Mouse (Mus musculus) layer of hippocampus, adult 8-10 months (tissue): ENCODE results near the gene Cdc42se2. TPM values are rescaled to one million over a fixed set of nuclear protein-coding genes. Genes with fewer than 3 reads are reported as not detected.

Experiments used
- DNase-seq, 2 experiments: peaks; one replicate each; pipeline ENCODE4 v3.0.0; 2022; ENCODE audit warnings: low spot score in 2 of 2
- total RNA-seq, 4 experiments: library from RNA; stranded (reverse); gene quantifications; 2 replicates each; pipeline ENCODE4 v1.2.4; 2022

The Cdc42se2 gene
- total RNA-seq: 100 to 1,000 TPM; 125 to 130 (median 128) TPM

DNA sequence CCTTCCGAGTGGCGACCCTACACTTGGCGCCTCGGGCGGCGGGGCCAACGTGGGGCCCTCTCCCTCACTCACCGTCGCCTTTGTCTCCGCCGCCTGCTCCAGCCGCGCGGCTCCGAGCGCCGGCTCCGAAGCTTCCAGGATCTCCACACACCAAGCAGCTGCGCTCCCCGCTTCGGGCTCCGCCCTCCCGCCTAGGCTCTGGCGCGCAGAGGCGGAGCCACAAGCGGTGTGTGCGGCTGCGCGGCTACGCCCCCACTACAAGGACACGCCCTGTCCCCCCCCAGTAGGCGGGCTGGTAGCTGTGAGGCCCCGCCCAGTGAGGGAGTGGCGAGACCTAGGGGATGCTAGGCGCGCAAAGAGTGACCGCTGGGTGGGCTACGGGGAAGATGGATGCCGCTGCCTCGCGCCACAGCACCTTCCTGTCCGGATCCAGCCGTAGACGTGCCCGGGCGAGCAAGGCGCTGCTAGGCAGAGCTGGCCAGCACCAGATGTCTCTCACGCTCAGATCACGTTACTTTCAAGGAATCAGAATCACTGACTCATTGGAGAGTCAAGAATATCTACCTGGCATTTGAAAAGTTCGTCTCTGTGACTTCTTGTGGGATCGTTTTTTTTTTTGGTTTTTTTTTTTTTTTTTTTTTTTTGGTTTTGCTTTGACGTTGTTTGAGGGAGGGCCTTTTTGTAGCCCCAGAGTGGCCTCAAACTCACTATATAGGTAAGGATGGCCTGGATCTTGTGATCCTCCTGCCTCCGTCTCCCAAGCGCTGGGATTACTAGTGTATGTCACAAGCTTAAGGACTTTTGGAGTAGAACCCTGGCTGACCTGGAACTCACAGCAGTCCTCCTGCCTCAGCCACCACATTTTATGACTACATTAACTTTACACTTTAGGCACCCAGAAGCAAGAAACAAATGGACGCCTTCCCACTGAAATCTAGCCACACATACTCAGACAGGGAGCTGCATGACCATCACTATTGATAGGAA is at the start of gene Cdc42se2:
TSS of gene Cdc42se2 (minus strand) at position 188 of the 987 bp plus-strand sequence.
- DNase-seq: peak; percentile 94 to 95

DNA sequence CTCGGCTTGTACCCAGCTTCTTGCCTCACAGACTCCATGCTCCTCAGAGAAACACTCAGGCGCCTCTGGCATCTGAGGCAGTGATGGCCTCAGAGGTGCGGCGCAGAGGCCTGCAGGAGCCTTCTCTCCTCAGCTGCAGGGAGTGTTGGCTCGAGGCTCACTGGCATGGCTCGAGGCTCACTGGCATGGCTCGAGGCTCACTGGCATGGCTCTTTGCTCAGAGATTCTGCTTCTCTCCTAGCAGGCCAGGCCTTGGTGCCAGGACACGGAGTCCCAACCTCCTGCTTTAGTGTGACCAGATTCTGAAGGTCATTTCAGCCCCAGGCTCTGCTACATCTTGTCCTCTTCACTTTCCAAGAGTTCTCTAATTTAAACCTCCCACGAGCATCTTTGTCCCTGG is 48.6 kb upstream of the Cdc42se2 start:
- no peak for DNase-seq

DNA sequence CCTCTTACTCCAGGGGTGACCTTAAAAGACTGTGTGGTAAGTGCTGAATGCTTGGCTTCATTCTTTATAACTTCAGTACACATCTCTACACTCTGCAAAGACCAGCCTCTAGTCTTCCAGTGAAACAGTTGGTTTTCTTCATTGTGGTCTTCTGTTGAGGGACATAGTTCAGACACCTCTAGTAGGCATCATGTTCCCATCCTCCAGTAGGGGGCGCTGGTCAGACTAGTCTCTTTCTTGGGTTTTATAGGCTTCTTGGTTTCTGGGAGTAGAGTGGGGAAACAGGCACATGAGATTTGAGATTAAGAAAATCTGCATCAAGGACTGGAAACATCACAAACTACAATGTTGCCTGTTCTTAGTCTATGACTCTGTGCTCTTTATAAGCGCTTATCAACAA is 47.1 kb upstream of the Cdc42se2 start:
- DNase-seq: no peak

DNA sequence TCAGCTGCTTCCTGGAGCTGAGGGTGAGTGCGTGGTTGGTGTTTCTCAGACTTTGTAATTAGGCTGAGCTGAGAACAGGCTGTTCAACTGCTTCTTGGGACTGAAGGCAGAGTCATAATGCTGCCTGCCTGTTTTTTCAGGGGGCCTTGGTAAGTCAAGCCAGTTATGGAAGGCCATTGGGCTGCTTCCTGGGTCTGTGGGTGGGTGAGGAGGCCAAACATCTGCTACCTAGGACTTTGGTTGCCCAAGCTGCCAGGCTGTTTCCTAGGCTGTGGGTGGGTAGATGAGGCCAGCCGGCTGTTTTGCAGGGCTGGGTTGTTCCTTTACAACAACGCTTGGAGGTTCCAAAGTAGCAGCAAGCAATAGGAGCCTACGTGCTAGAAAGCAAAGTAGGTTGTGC is 46.4 kb upstream of the Cdc42se2 start:
- peak; percentile 82 to 89 for DNase-seq

DNA sequence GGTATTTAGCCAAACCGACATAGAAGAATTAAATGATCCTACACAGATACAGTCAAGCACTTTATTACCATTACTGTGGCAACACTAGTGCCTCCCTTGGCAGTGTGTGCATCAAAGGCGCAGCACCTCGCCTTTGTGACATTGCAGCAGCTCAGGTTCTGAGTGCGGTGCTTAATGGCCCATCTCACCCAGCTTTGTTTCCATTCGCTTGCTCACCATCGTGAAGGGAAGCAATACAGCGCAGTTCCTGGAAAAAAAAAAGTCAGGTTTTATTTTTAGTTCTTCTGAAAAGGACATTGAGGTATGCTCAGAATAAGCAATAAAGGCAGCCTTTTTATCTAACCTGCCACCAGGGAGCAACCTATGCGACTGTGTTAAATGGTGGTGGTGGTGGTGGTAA is 39.3 kb upstream of the Cdc42se2 start:
- no peak for DNase-seq

DNA sequence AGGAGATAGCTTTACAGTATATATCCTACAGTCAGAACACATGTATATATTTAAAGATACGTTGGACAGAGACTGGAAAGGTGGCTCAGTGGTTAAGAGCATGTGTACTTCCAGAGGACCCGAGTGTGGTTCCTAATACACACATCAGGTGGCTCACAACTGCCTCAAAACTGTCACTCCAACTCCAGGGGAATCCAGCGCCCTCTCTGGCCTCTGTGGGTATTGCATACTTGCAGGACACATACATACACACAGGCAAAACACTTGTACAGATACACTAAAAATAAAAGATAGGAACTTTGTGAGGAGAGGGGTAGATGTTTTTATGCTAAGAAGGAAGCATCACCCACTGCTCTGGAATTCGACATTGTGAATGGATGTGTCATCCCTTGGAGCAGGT is 38.3 kb upstream of the Cdc42se2 start:
- DNase-seq: no peak

DNA sequence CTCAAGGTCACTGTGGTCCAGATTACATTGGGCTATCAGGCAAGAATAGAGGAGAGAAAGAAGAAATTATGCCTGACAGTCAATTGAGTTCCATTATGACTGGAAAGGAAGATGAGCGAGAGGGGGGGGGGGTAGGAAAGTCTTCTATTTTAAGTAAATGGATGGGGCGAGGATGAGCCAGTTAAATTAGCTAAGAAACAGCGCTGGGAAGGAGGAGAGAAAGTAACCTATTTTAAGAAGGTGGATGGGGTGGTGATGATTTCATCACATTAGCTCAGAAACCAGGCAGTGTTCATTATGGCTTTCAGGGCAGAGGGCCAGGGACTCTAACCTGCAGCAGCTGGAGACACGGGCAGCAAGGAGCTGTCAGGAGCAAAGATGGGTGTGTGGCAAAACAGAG is 36.0 kb upstream of the Cdc42se2 start:
- DNase-seq: no peak

DNA sequence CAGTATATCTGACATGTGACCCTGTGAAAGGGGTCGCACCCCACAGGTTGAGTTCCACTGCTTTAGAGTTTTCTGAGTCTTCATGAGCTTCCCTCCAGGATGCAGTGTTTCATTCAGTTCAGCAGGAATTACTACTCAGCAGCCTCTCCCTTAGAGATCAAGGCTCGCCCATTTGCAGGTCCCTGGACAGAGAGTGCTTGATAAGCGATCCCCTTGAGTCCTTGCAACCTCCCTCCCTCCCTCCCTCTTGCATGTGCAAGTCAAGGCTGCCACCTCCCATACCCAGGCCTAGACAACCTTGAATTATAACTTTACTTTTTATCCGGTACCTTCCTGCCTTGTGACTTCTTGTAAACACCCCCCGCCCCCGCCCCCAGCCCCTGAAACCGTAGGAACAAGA is 32.0 kb upstream of the Cdc42se2 start:
- no peak for DNase-seq

DNA sequence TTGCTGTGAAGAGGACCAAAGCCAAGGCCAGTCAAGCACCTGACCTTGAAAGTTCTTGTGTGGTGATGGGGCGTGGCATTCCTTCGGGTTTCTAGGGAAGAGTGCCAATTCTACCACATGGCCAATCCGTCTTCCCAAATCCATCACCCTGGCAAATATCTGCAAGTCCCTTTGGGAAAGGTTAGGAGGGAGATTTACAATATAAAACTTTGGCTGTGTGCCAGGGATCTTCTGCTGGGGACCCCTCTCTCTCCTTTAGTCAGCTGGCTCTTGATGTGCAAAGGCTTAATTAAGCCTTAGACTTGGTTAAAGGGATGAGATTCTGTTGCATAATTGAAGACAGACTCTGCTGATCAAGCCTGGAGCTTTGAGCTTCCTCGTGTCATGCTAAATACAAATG is 30.0 kb upstream of the Cdc42se2 start:
- no peak for DNase-seq

DNA sequence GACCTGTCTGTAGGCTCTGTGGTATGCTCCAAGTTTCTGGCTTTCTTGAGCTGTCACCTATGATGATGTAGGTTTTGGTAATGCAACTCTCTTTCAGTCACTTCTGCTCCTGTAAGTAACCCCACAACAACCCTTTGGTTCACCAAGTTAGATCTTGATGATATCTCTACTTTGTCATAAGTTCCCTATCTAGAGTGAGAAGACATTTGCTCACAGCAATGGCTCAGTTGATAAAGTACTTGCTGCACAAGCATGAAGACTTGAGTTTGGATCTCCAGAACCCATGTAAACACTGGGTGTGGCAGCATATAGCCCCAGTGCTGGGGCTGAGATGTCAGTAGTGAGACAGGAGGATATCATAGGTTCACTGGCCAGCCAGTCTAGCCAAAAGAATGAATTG is 28.2 kb upstream of the Cdc42se2 start:
- no peak for DNase-seq

DNA sequence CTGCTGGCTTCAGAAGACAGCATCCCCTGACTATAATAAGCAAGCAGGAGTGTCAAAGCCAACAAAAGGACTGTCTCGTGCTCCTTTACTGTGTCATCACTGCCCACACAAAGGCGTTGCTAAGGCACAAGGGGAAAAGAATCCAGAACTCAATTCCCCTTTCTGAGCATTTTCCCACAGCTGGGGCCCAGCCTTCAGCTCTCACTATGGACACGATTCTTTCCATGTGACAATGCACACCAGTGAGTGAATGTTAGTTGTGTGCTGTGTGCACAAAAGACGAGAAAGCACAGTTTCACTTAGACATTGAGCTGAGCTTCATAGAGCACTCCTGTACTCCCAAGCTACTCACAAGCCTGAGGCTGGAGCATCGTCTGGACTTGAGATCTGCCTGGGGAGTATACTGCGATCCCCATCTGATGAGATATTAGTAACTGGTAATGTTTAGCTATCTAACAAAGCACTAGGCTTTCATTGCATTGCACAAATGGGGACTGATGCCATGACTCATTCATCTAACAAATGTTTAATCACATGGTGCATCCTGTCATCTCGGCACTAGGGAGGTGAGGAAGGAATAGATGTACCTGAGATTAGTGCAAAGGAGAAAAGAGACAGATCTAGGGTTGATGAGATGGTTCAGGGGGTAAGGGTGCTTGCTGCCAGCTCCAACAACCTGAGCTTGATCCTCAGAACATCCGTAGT is 25.5 kb upstream of the Cdc42se2 start:
- peak; percentile 26 to 35 for DNase-seq

DNA sequence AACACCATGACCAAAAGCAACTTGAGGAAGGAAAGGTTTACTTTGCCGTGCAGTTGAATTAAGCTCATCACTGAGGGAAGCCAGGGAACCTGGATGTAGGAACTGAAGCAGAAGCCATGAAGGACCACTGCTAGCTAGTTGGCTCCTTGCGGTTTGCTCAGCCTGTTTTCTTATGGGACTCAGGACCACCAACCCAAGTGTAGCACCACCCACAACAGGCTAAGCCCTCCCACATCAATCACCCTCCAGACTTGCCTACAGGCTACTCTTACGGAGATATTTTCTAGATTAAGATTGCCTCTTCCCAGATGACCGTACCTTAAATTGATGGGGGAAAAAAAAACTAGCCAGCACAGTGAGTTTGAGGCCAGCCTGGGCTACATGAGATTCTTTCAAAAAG is 24.8 kb upstream of the Cdc42se2 start:
- no peak for DNase-seq

DNA sequence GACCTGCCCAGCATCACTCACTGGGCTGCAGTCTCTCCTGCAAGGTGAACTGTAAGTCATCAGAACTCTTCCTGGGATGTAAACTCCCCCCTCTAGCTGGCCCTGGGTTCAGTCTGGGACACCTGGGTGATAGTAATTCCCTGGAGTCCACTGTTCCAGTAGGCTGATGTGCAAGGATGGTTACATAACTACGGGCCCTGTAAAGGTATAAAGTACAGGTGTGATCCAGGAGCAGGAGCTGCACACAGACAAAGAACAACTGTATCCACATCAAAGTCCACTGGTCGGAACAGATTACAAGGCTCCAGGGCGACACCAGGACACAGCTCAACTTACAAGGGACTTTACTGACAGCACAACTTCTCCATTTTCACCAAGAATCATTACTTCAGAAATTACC is 23.6 kb upstream of the Cdc42se2 start:
- DNase-seq: no peak

DNA sequence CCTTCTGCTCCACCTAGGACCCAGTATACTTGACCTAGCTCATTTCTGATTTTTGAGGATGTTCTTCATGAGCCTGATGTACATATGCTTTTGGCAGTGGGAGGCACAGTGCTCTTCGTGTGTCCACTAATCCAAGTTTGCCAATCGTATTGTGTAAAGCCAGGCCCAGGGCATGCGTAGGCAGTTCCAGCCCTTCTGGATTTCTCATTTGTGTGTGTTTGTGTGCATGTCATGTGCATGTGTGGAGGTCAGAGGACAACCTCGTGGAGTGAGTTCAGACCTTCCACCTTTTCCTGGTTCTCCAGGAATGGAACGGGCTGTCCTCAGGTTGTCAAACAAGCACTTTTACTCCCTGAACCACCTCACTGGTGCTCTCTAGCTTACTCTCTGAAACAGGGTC is 22.1 kb upstream of the Cdc42se2 start:
- DNase-seq: no peak

DNA sequence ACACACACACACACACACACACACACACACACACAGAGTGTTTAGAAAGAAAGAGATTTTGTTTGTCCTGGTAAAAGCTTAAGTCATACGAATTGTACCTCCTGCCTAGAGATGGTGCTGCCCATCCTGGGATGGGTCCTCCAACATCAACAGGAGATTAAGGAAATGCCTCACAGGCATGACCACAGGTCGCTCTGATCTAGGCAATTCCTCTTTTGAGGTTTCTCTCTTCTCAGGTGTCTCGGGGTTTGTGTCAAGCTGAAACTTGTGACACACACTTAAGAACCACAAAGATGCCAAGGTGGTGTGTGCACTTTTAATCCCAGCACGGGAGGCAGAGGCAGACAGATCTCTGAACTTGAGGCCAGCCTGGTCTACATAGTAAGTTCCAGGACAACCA is 20.7 kb upstream of the Cdc42se2 start:
- DNase-seq: no peak

DNA sequence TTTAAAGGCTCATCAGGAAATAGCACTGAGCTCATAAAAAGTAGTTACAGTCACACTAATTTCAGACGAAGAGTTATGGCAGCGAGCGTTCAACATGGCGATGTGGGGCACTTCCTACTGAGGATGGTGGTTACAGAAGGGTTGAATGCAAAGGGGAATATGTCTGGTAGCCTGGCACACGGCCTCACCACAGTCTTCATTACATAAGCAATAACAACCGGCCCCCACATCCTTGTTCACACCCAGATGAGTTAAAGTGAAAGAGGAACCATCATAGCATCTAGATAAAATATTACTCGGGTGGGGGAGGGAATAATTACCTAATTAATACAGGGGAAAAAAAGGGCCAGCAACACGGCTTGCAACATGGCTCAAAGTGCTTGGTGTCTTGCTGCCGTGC is 20.2 kb upstream of the Cdc42se2 start:
- DNase-seq: no peak

DNA sequence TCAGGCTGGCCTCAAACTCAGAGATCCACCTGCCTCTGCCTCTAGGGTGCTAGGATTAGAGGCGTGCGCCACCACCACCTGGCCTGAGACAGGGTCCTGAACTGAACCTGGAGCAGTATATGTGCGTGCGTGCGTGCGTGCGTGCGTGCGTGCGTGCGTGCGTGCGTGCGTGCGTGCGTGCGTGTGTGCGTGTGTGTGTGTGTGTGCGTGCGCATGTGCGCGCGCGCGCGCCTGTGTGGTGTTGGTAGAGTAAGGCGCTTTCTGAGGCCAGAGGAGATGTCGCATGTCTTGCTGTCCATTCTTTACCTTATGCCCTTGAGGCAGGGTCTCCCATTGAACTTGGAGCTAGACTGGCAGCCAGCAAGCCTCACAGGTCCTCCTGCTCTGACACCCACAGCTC is 19.4 kb upstream of the Cdc42se2 start:
- DNase-seq: no peak

DNA sequence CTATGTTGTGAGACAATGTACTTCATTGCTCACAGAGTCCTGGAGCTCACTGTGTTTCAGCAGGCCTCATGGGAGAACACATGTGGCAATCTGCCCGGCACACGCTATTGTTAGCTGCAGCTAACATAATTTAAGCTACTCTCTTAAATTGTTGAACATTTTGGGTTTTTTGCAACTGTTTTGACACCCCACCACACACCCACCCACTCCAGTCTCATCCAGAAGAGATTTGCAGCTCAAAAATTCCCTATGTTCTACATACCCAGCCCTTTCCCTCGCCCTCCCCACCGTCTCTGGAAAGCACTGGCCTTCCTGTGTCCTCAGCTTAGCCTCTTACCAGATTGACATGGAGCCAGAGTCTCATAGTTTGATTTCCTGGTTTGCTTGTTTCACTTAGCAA is 17.7 kb upstream of the Cdc42se2 start:
- DNase-seq: peak; percentile 77 to 85

DNA sequence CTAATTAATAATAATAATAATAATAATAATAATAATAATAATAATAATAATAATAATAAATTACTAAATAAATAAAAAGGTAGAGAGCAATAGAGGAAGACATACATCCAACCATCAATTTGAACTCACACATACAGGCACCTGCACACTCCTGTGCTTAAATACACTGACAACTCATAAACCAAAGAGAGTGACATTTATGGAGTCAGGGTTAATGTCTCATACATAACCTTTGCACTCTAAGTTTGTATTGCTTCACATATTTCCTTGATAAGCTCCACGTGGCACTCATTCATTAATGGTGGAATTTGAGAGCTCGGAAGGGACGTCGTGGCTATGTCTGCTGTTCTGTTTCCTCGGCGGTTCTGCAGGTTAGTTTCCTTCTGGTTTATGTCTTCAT is 15.1 kb upstream of the Cdc42se2 start:
- DNase-seq: no peak

DNA sequence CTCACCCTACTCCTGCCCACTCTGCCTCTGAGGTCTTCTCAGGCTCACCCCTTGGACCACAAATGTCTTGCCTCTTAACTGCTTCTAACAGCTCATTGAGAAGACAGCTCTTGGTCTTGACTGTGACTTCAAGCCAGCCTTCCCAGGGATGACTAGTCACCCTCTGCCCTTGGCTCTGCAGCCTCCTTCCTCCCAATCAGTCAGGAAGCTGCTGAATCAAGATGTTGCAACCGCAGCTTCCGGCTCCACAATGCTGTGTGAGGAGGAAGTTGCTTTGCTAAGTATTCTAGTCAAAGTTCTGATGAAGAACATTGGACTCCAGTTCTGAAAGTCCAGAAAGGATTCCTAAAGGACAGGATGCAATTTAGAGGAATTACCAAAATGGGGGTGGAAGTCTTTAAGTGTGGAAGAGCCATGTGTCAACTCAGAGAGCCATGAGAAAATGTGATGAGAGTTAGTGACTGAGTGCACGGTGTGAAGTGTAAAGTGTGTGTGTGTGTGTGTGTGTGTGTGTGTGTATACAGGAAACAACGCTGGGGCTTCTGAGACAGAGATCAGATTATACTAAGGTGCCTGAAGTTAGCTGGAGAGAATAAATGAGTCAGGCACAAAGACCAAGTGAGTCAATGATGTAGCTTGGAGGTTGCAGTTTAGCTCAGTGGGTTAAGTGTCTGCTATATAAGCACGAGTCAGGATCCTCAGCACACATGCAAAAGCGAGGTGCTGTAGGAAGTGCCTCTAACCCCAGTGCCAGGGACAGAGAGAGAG is 14.5 kb upstream of the Cdc42se2 start:
- no peak for DNase-seq

DNA sequence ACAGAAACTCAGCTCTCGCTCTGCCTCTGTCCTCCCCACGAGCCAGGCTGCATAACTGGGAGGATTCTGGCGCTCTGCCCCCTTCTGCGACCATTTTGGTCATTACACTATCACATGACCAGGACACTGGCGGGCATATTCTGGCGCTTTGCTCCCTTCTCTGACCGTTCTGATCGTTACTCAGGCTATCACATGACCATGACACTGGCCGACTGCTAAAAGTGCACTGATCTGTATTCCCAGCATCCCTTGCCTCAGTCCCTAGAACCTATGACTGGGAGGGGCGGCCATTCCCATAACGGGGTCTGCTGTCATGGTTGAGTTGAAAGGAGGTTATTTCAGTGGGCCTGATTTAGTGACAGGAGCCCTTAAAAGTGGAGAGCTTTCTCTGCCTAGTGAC is 9.1 kb upstream of the Cdc42se2 start:
- no peak for DNase-seq

DNA sequence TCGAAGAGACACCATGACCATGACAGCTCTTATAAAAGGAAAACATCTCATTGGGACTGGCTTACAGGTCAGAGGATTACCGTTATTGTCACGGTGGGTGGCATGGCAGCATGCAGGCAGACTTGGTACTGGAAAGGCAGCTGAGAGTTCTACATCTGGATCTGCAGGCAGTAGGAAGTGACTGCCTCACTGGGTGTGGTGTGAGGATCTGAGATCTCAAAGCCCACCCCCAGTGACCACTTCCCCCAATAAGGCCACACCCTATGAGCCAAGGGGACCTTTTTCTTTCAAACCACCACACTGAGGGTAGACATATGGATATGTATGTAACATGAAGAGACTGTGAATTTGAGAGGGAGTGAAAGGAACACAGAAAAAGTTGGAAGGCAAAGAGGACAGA is 7.2 kb upstream of the Cdc42se2 start:
- DNase-seq: no peak
